Mouse (Mus musculus) kidney, postnatal 4 days (tissue): ENCODE results near the gene Pde5a.
A peak's percentile ranks its signal among the peaks of the same experiment; 100 is the strongest.

Experiments used
- DNase-seq, 2 experiments: peaks; one replicate each; pipeline ENCODE4 v3.0.0; 2021; ENCODE audit warnings: mixed read lengths in 2 of 2

The Pde5a gene

DNA sequence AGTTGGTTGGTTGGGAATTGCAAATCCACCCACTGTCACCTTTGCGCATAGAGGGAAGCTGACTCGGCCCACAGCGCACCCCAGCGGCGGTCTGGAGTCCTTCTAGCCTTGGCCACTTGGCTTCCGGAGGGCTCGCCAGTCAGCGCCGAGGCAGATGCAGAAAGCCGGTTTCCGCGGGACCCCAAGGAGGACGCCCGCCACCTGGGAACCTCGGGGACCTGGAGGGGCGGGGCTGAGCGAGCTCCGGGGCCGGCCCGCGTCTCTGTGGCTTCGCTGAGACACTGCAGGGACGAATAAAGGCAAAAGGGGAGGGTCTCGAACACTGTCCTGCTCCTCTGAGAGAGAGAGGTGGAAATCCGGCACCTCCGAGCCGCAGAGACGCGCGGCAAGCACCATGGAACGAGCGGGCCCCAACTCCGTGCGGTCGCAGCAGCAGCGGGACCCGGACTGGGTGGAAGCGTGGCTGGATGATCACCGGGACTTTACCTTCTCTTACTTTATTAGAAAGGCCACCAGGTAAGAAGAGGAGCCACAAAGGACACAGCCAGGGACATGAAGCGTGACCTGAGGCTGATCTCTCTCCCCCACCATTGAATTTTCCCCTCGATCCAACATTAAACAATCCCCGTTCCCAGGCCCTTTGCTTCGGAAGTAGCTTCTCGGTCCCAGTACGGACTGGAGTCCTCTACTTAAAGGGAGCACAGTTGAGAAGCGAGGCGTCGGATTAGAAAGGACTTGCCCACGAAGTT is at the start of gene Pde5a:
Gene Pde5a, plus strand, starts transcription at position 96 of the 749 bp plus-strand sequence.
- DNase-seq, result peak; percentile 91 to 93

- DNase-seq, result no peak
Measured at GRCm38 (mm10) chr3:122680851-122681250, 47.9 kb upstream of the Pde5a start.

DNA sequence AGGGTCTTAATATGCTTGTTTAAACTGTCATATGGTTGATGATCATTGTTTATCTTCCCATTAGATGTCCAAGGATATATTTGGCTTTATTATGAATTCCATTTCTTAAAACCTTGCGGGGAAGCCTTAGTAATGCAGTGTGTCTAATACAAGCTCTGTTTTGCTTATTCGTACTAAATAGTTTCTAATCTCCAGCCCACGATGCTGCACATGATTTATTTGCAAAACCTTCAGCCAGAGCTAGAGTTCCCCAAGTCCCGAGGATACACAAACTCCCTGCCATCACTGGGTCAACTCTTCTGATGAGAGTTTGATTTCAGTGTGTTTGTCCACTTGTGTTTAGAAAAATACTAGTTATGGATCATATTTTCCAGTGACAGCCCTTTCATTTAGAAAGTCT is 46.4 kb upstream of the Pde5a start:
- no peak for DNase-seq

DNA sequence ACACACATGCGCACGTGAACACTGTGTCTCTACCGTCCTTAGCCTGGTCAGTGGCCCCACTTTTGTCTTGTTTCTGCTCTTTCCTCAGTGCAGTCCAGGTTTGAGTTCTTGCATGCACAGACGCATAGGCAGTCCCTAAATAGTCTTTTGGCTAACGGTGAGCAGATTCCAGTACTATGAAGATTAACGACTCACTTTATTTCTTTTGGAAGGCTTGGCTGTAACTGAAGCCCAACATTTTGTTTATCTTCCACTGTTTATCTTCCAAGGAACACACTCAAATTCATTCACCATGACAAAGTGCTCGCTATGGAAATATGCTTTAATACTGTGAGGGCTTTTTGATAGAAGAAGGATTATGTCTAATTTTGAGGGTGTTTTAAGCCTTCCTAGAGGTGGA is 43.9 kb upstream of the Pde5a start:
- peak in 1 of 2 experiments; percentile 6 for DNase-seq

- DNase-seq, result no peak
Measured at GRCm38 (mm10) chr3:122693039-122693438, 35.7 kb upstream of the Pde5a start.

DNA sequence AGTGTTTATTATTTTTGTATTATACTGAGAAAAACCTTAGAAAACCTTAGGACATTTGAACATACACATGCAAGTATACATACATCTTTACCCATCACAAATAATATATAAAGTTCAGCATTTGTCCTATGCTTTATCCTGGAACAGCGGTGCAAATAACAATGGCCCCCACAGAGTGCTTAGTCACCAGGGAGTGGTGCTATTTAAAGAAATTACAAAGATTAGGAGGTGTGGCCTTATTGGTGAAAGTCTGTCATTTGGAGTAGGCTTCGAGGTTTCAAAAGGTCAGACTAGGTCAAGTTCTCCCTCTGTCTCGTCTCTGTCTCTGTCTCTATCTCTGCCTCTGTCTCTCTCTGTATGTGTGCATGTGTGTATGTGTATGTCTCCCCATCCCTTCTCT is 32.9 kb upstream of the Pde5a start:
- DNase-seq, result no peak

GRCm38 (mm10) chr3:122696672-122697071 is 32.1 kb upstream of the Pde5a start:
- no peak for DNase-seq

DNA sequence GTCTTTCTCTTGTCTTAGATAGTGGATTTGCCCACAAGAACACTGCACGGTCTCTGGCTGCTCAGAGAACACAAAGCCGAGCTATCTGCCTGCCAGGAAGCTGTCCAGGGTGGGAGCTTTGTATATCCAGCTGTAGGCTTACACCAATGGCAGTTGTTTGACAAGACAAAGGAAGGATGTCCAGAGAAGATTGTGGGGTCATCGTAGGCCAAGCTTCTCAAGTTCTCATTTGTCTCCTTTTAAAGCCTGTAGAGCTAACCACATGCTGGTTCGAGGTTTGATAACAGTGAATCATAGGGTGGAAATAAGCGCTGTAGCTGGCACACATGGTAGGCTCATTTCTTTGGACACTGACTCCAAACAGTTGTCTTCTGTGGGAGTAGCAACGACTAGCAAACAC is 24.5 kb upstream of the Pde5a start:
- peak in 1 of 2 experiments; percentile 8 for DNase-seq

- no peak for DNase-seq
Measured at GRCm38 (mm10) chr3:122705246-122705645, 23.5 kb upstream of the Pde5a start.

- DNase-seq, result no peak
Measured at GRCm38 (mm10) chr3:122708485-122708884, 20.3 kb upstream of the Pde5a start.

DNA sequence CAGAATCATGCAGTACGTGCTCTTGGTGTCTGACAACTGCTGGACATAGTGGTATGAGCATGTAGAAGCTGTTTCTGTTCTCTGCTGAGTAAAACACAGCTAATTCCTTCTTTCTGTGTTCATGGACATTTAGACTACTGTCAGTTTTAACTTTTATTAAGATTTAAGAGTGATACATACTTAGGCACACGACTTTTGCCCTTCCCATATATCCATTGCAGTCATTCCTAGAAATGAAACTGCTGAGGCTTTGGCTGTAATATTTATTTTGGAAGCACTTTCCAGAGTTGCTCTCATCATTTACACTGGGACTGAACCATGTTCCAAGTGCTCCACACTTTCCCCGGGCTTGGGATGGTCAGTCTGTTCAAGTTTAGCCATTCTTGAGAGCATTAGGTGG is 18.6 kb upstream of the Pde5a start:
- DNase-seq, result peak; percentile 8 to 28

- no peak for DNase-seq
Measured at GRCm38 (mm10) chr3:122718631-122719030, 10.1 kb upstream of the Pde5a start.

- no peak for DNase-seq
Measured at GRCm38 (mm10) chr3:122721522-122721921, 7.2 kb upstream of the Pde5a start.

DNA sequence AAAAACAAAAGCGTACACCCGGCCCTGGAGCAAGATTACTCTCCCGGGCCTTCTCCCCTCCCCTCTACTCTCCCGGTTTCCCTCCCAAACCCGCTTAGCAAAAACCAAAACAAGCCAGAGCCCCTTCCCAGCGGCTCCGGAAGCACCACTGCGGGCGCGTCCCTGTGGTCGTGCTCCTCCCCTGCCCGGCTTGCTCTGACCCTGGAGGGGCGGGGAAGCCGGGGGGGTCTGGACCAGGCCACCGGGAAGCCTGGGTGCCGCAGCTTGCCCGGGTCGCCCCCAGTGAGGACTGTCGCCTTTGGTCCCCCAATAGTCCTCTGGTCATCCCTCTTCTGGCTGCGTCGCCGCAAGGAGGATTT is 833 bp downstream of the Pde5a start:
- peak; percentile 77 to 86 for DNase-seq

GRCm38 (mm10) chr3:122729960-122730740 is 1.4 kb downstream of the Pde5a start:
- DNase-seq, result peak; percentile 84 to 91

GRCm38 (mm10) chr3:122730741-122731235 is 2.0 kb downstream of the Pde5a start:
- DNase-seq, result peak in 1 of 2 experiments; percentile 13

DNA sequence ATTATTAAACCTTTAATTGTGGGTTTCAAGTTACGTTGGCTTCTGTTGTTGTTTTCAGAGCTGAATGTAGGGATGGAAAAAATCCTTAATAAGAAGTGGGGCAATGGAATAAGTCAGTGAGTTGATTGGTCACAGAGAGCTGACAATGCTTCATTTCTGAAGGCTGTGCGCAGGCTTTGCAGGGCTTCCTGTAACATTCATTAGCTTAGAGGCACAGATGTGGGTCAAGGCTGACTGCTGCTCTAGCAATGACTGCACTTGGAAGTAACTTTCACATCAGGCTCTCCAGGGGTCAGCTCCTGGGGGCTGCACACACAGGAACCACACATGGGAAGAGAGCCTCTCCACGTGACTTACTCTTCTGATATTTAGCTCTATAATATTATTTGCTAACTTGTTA is 5.1 kb downstream of the Pde5a start:
- DNase-seq, result peak in 1 of 2 experiments; percentile 10

DNA sequence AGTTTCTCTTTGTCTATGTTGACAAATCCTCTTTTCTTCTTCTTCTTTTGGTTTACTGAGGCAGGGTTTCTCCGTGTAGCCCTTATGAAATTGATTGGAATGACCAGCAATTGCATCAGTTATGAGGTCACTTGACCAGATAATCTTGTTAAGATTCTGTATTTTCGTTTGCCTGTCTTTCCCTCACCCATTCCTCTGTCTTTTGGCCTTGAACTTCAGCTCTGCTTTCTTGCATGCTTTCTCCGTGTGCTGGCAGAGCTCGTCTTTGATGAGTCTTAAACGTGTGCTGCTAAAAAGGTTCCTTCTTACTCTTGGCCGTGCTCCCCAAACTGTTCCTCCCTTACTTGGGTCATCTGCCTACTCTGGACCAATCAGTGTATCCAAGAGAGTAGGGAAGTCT is 5.6 kb downstream of the Pde5a start:
- no peak for DNase-seq

DNA sequence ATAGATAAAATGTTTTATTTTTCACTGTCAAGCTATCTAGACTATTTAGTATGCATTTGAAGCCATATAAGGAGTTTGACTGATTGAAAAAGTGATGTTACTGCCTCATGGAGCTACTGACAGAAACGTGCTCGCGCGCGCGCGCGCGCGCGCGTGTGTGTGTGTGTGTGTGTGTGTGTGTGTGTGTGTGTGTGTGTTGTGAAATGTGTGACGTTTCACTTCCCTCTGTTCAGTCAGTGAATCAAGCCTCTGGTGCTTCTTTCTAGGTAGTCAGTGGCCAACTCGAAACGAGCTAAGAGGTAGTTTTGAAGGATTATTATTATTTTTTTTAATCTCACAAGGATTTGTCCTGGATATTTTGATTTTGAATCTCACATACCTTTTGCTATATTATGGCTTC is 10.7 kb downstream of the Pde5a start:
- DNase-seq, result no peak

DNA sequence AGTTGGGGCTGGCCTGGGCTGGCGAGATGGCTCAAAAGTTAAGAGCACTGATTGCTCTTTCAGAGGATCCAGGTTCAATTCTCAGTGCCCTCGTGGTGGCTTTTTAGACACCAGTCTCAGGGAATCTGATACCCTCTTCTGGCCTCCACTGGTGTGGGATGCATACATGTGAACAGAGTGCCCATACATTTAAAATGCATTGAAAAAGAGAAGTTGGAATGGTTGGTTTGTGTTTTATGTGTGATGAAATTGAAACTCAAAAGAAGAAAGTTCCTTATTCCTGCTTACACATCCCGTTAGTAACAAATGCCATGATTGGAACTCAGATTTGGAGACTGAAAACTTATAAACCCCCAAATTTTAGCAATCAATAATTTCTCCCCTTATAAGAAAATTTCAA is 15.5 kb downstream of the Pde5a start:
- no peak for DNase-seq

GRCm38 (mm10) chr3:122747921-122748700 is 19.4 kb downstream of the Pde5a start:
- no peak for DNase-seq

- DNase-seq, result no peak
Measured at GRCm38 (mm10) chr3:122763240-122763761, 34.6 kb downstream of the Pde5a start.

GRCm38 (mm10) chr3:122763768-122764167 is 35.0 kb downstream of the Pde5a start:
- no peak for DNase-seq
